Mouse (Mus musculus) cerebellum, adult 11 months (tissue): ENCODE measurements around the gene Gm21170.
"Not testable (repeated sequence)": the region's sequence is repeated elsewhere in the genome, so short reads cannot be mapped to it uniquely, and the experiment has no call there.

Source experiments
- DNase-seq: peaks from one replicate; pipeline ENCODE4 v3.0.0; 2022

The Gm21170 gene

DNA sequence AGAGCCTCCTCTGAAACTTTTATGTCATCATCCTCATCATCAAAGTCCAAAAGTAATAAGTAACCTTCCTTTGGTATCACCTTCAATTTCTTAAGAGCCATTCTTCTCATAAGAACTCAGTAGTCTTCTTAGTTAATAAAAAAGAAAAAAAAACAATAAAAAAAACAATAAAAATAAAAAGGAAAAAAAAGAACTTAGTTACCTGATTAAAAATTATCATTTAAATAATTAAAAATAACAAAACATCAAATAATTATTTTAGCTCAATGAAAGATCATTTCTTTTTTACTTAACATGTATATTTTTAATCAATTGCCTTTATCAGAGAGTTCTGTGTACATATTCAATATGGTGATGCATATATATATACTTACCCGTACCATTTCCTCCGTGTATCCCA is at the start of gene Gm21170:
Gm21170 (minus strand) TSS at position 101 of the 400 bp plus-strand sequence.
- DNase-seq = not testable (repeated sequence)
